Mouse (Mus musculus) liver, embryonic 14 days (tissue): ENCODE data around the gene Best3. TPM values are rescaled to one million over a fixed set of nuclear protein-coding genes. Genes with fewer than 3 reads are reported as not detected.

Experiments
- polyA plus RNA-seq: library from polyadenylated mRNA; depleted of rRNA; stranded (reverse); fragments of >200 nt; gene quantifications from 2 replicates; pipeline ENCODE4 v1.2.3, GENCODE M21; 2012; rRNA removed

Gene Best3
- polyA plus RNA-seq, result 0.06 TPM in 1 of 2 replicates, not detected in the other

DNA sequence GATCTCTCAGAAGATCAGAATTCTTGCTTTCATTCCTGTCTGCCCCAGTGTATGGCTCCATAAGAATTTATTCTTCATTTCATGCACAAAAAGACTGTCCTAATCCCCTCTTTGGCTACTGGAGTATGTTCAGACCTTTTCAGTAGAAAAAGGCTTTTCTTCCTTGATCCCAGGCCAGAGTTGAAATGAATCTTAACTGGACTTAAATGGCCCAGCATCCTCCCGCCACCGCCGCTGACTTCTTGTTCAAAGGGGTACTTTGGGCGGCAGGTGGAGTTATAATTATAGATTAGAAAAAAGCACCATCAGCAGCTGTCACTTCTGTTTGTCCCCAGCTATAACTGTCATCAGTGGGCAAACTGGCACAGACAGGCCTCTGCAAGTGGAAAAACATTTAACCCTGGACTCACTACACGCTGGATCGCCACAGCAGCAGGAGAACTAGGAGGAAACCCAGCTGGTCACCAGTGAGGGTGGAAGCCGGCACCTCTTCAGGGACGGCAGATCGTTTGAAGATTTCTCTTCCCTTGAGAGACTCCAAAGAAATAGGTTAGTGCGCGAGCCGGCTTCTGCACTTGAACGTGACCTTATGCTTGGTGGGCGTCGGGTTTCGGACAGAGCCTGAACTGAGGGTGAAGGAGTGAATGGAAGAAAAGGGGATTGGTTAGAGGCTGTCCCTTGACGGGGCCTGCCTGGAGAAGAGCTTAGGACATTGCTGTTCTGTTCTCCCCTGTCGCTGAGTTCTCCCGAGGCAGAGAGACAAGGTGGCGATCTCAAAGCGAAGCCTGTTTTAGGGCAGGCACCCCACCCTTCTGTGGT, at the start of gene Best3:
Gene Best3 (plus strand): TSS at position 51 of the 819 bp plus-strand sequence.

GRCm38 (mm10) chr10:116950009-116950769, 35.9 kb upstream of the Best3 start, which contains the start of gene Rab3ip:
Gene Rab3ip (minus strand): TSS chr10:116950769.

GRCm38 (mm10) chr10:116972509-116972908, 13.6 kb upstream of the Best3 start, which contains the start of gene Gm10271:
Gene Gm10271 (minus strand): TSS chr10:116972609.

DNA sequence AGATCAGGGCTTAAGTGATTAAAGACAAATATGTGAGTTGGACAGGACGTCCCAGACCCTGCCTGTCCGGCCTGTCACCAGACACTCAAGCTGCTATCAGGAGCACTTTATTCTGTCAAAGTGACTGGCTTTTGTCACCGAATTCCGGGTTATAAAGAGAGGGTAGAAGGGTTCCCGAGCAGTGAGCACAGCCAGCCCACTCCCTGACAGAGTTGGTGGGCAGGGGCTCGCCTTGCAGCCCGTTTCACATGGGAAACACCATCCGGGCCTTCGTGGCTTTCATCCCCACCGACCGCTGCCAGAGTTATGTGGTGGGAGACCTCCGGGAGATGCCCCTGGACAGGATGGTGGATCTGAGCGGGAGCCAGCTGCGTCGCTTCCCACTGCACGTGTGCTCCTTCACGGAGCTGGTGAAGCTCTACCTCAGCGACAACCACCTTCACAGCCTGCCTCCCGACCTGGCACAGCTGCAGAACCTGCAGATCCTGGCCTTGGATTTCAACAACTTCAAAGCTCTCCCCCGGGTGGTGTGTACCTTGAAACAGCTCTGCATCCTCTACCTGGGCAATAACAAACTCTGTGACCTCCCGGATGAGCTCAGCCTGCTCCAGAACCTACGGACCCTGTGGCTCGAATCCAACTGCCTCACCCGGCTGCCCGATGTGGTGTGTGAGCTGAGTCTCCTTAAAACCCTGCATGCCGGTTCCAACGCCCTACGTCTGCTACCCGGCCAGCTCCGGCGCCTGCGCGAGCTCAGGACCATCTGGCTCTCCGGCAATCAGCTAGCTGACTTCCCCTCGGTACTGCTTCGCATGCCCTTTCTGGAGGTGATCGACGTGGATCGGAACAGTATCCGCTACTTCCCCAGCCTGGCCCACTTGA, 59.3 kb downstream of the Best3 start, which contains the start of gene Lrrc10:
Gene Lrrc10 (plus strand): TSS at position 167 of the 882 bp plus-strand sequence.

DNA sequence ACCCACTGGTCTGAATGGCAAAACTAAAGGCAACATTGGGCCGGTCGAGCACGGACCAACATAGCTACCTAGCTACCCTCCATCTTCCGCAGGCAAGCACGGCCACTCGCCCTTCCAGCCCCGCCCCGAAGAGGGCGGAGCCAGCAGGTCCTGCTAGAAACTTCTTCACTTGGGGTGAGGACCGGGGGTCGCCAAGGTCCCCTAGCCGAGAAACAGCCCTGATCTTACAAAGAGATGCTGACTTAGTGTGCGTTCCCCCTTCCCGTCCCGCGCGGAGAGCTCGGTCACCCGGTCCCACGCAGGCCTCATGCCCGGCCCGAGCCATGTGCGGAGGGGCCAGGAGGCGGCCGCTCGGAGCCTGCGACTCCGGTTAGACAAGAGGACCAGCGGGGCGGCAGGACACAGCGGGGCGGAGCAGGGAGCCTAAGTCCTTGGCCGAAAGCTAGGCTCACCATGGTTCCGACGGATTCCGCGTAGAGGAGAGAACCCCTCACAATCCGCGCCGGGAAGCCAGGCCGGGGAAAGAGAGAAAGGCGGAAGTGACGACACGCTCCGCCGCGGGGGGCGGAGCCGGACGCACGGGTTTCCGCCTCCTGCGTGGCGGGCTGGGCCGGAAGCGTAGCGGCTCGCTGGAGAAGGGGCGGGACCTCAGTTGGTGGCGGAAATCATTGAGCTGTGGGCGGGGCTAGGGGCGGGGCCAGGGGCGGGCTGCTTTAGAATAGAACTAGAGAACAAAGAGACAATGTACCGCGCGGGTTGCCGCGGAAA, 77.3 kb downstream of the Best3 start, which contains the start of gene Cct2:
Gene Cct2 (minus strand): TSS at position 561 of the 768 bp plus-strand sequence.

Other genes starting within 250 kb of the Best3 start
- 0.01 TPM in 1 of 2 replicates, not detected in the other for gene Myrfl, start 89.4 kb upstream of the Best3 start, polyA plus RNA-seq
- gene Rab3ip, start 35.5 kb upstream of the Best3 start, polyA plus RNA-seq, result 5.7 and 6.6 TPM in 2 replicates
- not detected in 2 replicates for gene Gm10271, start 13.7 kb upstream of the Best3 start, polyA plus RNA-seq
- gene Lrrc10, start 59.0 kb downstream of the Best3 start, polyA plus RNA-seq, result not detected in 2 replicates
- gene Cct2, start 77.5 kb downstream of the Best3 start, polyA plus RNA-seq, result 134 and 153 TPM in 2 replicates
- 9.0 and 9.6 TPM in 2 replicates for gene Frs2, start 162.2 kb downstream of the Best3 start, polyA plus RNA-seq
- gene Yeats4, start 238.2 kb downstream of the Best3 start, polyA plus RNA-seq, result 40.6 and 41.2 TPM in 2 replicates